Mouse (Mus musculus): Measurements from ENCODE around the gene Eepd1.

GRCm38 (mm10) chr9:25442041-25442440, 39.3 kb upstream of the Eepd1 start:
- no peak for TF ChIP-seq GATA1 (IDR thresholded peaks at IDR 0.05; ENCODE audit: borderline replicate concordance, low read length)
- TF ChIP-seq CTCF (IDR thresholded peaks at IDR 0.05; ENCODE audit: low read depth, low read length), result no peak
- TF ChIP-seq TAL1 (conservative IDR thresholded peaks at IDR 0.05; ENCODE audit: low read depth, low read length), result no peak
- TF ChIP-seq GATA2 (IDR thresholded peaks at IDR 0.05; ENCODE audit: borderline replicate concordance, low read depth, low read length), result no peak
- no peak for TF ChIP-seq POLR2AphosphoS5 (IDR thresholded peaks at IDR 0.05; ENCODE audit: insufficient replicate concordance, low read depth, low read length)
